Mouse (Mus musculus): ENCODE measurements around the gene Cenpb.

Cenpb gene

GRCm38 (mm10) chr2:131201262-131201661 lies 21.4 kb upstream of the Cenpb start:
- intact Hi-C loops (cut with DNase I): no loop called here

GRCm38 (mm10) chr2:131200710-131201109 lies 20.8 kb upstream of the Cenpb start:
- intact Hi-C loops (cut with DNase I): no loop called here

- intact Hi-C loops (cut with DNase I): no loop called here
Observed at GRCm38 (mm10) chr2:131196606-131197316, 16.9 kb upstream of the Cenpb start.

GRCm38 (mm10) chr2:131191005-131191390 lies 11.1 kb upstream of the Cenpb start:
- intact Hi-C loops (cut with DNase I): no loop called here

GRCm38 (mm10) chr2:131190344-131191004 lies 10.6 kb upstream of the Cenpb start:
- intact Hi-C loops (cut with DNase I): no loop called here

GRCm38 (mm10) chr2:131189521-131190309 lies 9.8 kb upstream of the Cenpb start:
- intact Hi-C loops (cut with DNase I): loop anchor here (10.0 kb wide), 1 partner anchor 225 kb away; no protein-coding TSS in a partner anchor

- intact Hi-C loops (cut with DNase I): loop anchor here (10.0 kb wide), 1 partner anchor 226 kb away; no protein-coding TSS in a partner anchor
Observed at GRCm38 (mm10) chr2:131188311-131188710, 8.4 kb upstream of the Cenpb start.

GRCm38 (mm10) chr2:131187602-131187922 lies 7.7 kb upstream of the Cenpb start:
- intact Hi-C loops (cut with DNase I): loop anchor here (10.0 kb wide), 1 partner anchor 227 kb away; no protein-coding TSS in a partner anchor

GRCm38 (mm10) chr2:131186771-131187601 lies 7.1 kb upstream of the Cenpb start, which contains the start of the genes Cdc25b and Spef1:
Gene Cdc25b, plus strand, starts transcription at chr2:131186949.
Gene Spef1, minus strand, starts transcription at chr2:131187282.
- intact Hi-C loops (cut with DNase I): loop anchor here (10.0 kb wide), 1 partner anchor 228 kb away; no protein-coding TSS in a partner anchor

- intact Hi-C loops (cut with DNase I): loop anchor here (10.0 kb wide), 1 partner anchor 228 kb away; no protein-coding TSS in a partner anchor
Observed at GRCm38 (mm10) chr2:131186343-131186742, 6.5 kb upstream of the Cenpb start.

GRCm38 (mm10) chr2:131179246-131179886 lies 501 bp downstream of the Cenpb start:
- intact Hi-C loops (cut with DNase I): loop anchor here (5.0 kb wide), 1 partner anchor 38 kb away; no protein-coding TSS in a partner anchor

- intact Hi-C loops (cut with DNase I): loop anchor here (5.0 kb wide), 1 partner anchor 38 kb away; no protein-coding TSS in a partner anchor
Observed at GRCm38 (mm10) chr2:131178828-131179245, 1.0 kb downstream of the Cenpb start.

- intact Hi-C loops (cut with DNase I): loop anchor here (5.0 kb wide), 1 partner anchor 39 kb away; no protein-coding TSS in a partner anchor
Observed at GRCm38 (mm10) chr2:131177932-131178331, 1.9 kb downstream of the Cenpb start.

GRCm38 (mm10) chr2:131176491-131176890 lies 3.4 kb downstream of the Cenpb start:
- intact Hi-C loops (cut with DNase I): loop anchor here (5.0 kb wide), 1 partner anchor 41 kb away; no protein-coding TSS in a partner anchor

- intact Hi-C loops (cut with DNase I): loop anchor here (5.0 kb wide), 1 partner anchor 41 kb away; no protein-coding TSS in a partner anchor
Observed at GRCm38 (mm10) chr2:131175945-131176309, 3.9 kb downstream of the Cenpb start.

- intact Hi-C loops (cut with DNase I): loop anchor here (5.0 kb wide), 1 partner anchor 42 kb away; no protein-coding TSS in a partner anchor
Observed at GRCm38 (mm10) chr2:131175286-131175944, 4.5 kb downstream of the Cenpb start.

- intact Hi-C loops (cut with DNase I): loop anchor here (5.0 kb wide), 1 partner anchor 43 kb away; no protein-coding TSS in a partner anchor
Observed at GRCm38 (mm10) chr2:131174700-131175099, 5.2 kb downstream of the Cenpb start.

- intact Hi-C loops (cut with DNase I): no loop called here
Observed at GRCm38 (mm10) chr2:131172322-131172721, 7.5 kb downstream of the Cenpb start.
